Mouse (Mus musculus): Measurements from ENCODE around the gene Man1a2.

- no peak for TF ChIP-seq POLR2A (IDR thresholded peaks at IDR 0.05; ENCODE audit: borderline replicate concordance, low read depth, low read length)
- no peak for TF ChIP-seq CTCF (IDR thresholded peaks at IDR 0.05; ENCODE audit: low read depth, low read length)
Measured at GRCm38 (mm10) chr3:100547162-100547912, 138.0 kb downstream of the Man1a2 start.
